Mouse (Mus musculus) spleen, adult 2 months (tissue): ENCODE results near the gene Plxna4. TPM values are rescaled to one million over a fixed set of nuclear protein-coding genes. Genes with fewer than 3 reads are reported as not detected.

ENCODE experiments used
- DNase-seq, 2 experiments: peaks; one replicate each; pipeline versions ENCODE4 v3.0.0 to v3.0.0-alpha.2; 2012 to 2021; ENCODE audit warnings: low spot score in 2 of 2, low read depth in 1 of 2
- H3K27ac ChIP-seq: fragments of 200-500 bp; 2 replicates; pipeline ENCODE4 v1.5.1; 2012; ENCODE audit warnings: low read length, inconsistent platforms; ENCODE audit not compliant: insufficient read depth
- H3K27me3 ChIP-seq: fragments of 200-500 bp; 2 replicates; pipeline ENCODE4 v1.6.1; 2012; ENCODE audit warnings: mild to moderate bottlenecking, moderate library complexity, low read length, inconsistent platforms; ENCODE audit not compliant: control insufficient read depth, insufficient read depth
- H3K36me3 ChIP-seq: fragments of 200-500 bp; 2 replicates; pipeline ENCODE4 v1.6.1; 2012; ENCODE audit warnings: mild to moderate bottlenecking, low read length, inconsistent platforms; ENCODE audit not compliant: control insufficient read depth, insufficient read depth
- H3K4me1 ChIP-seq: fragments of 200-500 bp; 2 replicates; pipeline ENCODE4 v1.6.1; 2011; ENCODE audit warnings: inconsistent platforms; ENCODE audit not compliant: control insufficient read depth, insufficient read depth, insufficient read length
- H3K4me3 ChIP-seq: fragments of 200-500 bp; 2 replicates; pipeline ENCODE4 v1.5.1; 2011; ENCODE audit warnings: mild to moderate bottlenecking, inconsistent platforms; ENCODE audit not compliant: insufficient read depth, insufficient read length; ENCODE audit errors: extremely low read depth
- CTCF ChIP-seq: fragments of 200-500 bp; IDR thresholded peaks from 2 replicates; pipeline ENCODE4 v1.5.1; 2011; ENCODE audit warnings: mild to moderate bottlenecking, inconsistent platforms; ENCODE audit not compliant: insufficient read depth, insufficient read length, insufficient replicate concordance; ENCODE audit errors: extremely low read depth
- POLR2A ChIP-seq: fragments of 200-500 bp; IDR thresholded peaks from 2 replicates; pipeline ENCODE4 v1.6.1; 2011; ENCODE audit warnings: low read depth, low read length, inconsistent platforms
- whole genome bisulfite sequencing: fragments of 180-500 bp; shearing (Covaris S2); methylation state at CpG from one replicate; pipeline ENCODE4 v1.1.7; 2018; 5-methylcytosine and 5-hydroxymethylcytosine counted together
- polyA plus RNA-seq: library from polyadenylated mRNA; depleted of rRNA; stranded (reverse); fragments of >200 nt; gene quantifications from 2 replicates; pipeline ENCODE4 v1.2.3, GENCODE M21; 2012

Gene Plxna4
- polyA plus RNA-seq, 1 experiment, result 1.0 TPM

DNA sequence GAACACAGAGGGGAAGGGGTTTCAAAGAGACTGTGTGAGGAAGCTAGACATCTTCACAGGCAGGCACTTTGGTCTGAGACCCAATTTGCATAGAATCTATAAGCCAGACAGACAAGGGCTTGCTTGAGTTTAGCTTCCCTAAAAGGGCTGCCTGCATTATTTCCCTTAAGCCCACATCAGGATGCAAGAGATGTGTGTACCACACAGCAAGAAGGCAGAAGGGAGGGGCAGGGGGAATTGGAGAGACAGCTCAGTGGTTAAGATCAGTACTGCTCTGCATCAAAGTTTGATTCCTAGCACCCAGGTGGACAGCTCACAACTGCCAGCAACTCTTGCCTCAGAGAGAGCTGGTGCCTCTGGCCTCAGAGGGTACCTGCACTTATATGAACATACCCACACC is 256.7 kb downstream of the Plxna4 start:
- H3K27me3 ChIP-seq, result no peaks in the 10 kb centered on the region
- no peaks in the 10 kb centered on the region for H3K4me1 ChIP-seq
- no peak overlapping the region for H3K27ac ChIP-seq
- no peaks in the 10 kb centered on the region for H3K36me3 ChIP-seq
- no peak overlapping the region for H3K4me3 ChIP-seq
- TF ChIP-seq CTCF, result no peak
- no peak for TF ChIP-seq POLR2A
- DNase-seq, result no peak

GRCm38 (mm10) chr6:32330034-32330795 is 257.8 kb downstream of the Plxna4 start:
- Histone ChIP-seq H3K4me1 (no peaks in the 10 kb centered on the region), H3K36me3 (no peaks in the 10 kb centered on the region), H3K4me3 (no peak overlapping the region), H3K27ac (no peak overlapping the region), H3K27me3 (no peaks in the 10 kb centered on the region)
- TF ChIP-seq POLR2A (no peak), CTCF (no peak)
- no peak for DNase-seq
- WGBS, result 78% methylated on average over 9 of the region's 9 CpGs

GRCm38 (mm10) chr6:32328028-32328427 is 260.0 kb downstream of the Plxna4 start:
- DNase-seq, result peak in 1 of 2 experiments; percentile 12
- 1% methylated on average over 8 of the region's 8 CpGs for WGBS
- no peaks in the 10 kb centered on the region for H3K36me3 ChIP-seq
- H3K27me3 ChIP-seq, result no peaks in the 10 kb centered on the region
- H3K27ac ChIP-seq, result no peak overlapping the region
- H3K4me3 ChIP-seq, result no peak overlapping the region
- no peak for TF ChIP-seq POLR2A
- TF ChIP-seq CTCF, result peak; percentile 49; the same call in 1 of the 2 replicates
- no peaks in the 10 kb centered on the region for H3K4me1 ChIP-seq

- 61% methylated on average over 5 of the region's 5 CpGs for WGBS
- H3K27me3 ChIP-seq, result no peaks in the 10 kb centered on the region
Measured at GRCm38 (mm10) chr6:32327173-32327572, 260.8 kb downstream of the Plxna4 start.

GRCm38 (mm10) chr6:32326406-32326805 is 261.6 kb downstream of the Plxna4 start:
- TF ChIP-seq POLR2A (no peak), CTCF (no peak)
- H3K27me3 ChIP-seq, result no peaks in the 10 kb centered on the region
- WGBS, result 90% methylated on average over 5 of the region's 5 CpGs
- H3K36me3 ChIP-seq, result no peaks in the 10 kb centered on the region
- DNase-seq, result no peak
- no peak overlapping the region for H3K27ac ChIP-seq
- H3K4me1 ChIP-seq, result no peaks in the 10 kb centered on the region
- H3K4me3 ChIP-seq, result no peak overlapping the region

More at GRCm38 (mm10) chr6:32327173-32327572, 260.8 kb downstream of the Plxna4 start:
- no peak overlapping the region for H3K27ac ChIP-seq
- no peaks in the 10 kb centered on the region for H3K36me3 ChIP-seq
- TF ChIP-seq CTCF (no peak), POLR2A (no peak)
- no peak overlapping the region for H3K4me3 ChIP-seq
- H3K4me1 ChIP-seq, result no peaks in the 10 kb centered on the region
- no peak for DNase-seq

- no peaks in the 10 kb centered on the region for H3K36me3 ChIP-seq
- no peak overlapping the region for H3K4me3 ChIP-seq
- DNase-seq, result no peak
- no peaks in the 10 kb centered on the region for H3K27me3 ChIP-seq
- no peaks in the 10 kb centered on the region for H3K4me1 ChIP-seq
- WGBS, result 80% methylated on average over 7 of the region's 7 CpGs
- H3K27ac ChIP-seq, result no peak overlapping the region
- TF ChIP-seq CTCF (no peak), POLR2A (no peak)
Measured at GRCm38 (mm10) chr6:32325851-32326250, 262.1 kb downstream of the Plxna4 start.

GRCm38 (mm10) chr6:32321187-32321586 is 266.8 kb downstream of the Plxna4 start:
- no peak overlapping the region for H3K27ac ChIP-seq
- no peak overlapping the region for H3K4me3 ChIP-seq
- H3K36me3 ChIP-seq, result no peaks in the 10 kb centered on the region
- TF ChIP-seq POLR2A (no peak), CTCF (no peak)
- no peak for DNase-seq
- no peaks in the 10 kb centered on the region for H3K4me1 ChIP-seq
- H3K27me3 ChIP-seq, result no peaks in the 10 kb centered on the region
- 83% methylated on average over 3 of the region's 3 CpGs for WGBS
